Mouse (Mus musculus) erythroblast, embryonic 14.5 days (primary cell): ENCODE data around the gene Upp2.

Experiments used
- GATA1 ChIP-seq: IDR thresholded peaks from 2 replicates; pipeline ENCODE4 v1.6.1; 2012; ENCODE audit warnings: low read length, inconsistent platforms, mixed read lengths
- TAL1 ChIP-seq: IDR thresholded peaks from 3 replicates; pipeline ENCODE4 v1.6.1; 2012; ENCODE audit warnings: low read length, inconsistent platforms, mixed read lengths

DNA sequence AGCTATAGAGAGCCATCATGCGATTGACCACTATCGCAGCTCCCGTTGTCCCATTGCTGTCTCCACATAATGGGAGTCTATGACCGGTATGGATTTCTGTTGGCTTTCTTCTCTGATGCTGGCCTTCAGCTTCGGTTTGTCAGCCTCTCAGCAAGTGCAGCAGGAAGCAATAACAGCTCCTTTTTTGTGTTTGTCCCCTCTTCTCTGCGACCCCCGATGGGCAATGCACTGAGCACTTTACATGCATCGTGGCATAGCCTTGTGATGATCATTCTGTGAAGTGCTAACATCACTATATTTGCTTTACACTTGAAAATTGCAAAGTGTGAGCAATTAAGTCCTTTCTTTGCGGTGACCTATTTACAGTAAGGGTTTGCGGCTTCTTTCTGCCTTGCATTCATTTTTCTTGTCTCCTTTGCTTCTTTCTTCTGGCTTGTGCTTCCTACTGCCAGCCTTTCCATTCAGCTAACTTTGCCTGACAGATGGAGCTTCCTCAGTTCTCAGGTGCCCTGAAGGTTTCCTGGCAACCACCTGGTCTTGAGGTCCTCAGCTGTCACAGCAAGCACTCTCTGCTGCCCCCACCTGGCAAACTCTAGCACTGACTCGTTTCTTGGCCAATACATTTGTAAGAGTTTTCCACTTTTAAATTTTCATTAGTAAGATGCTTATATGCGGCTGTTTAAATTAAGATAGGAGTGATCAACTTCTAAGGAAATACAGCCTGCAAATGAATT lies 98.2 kb downstream of the Upp2 start:
- TF ChIP-seq TAL1 (no peak), GATA1 (no peak)
